Mouse (Mus musculus): ENCODE measurements around the gene Sh2d1a. TPM values are rescaled to one million over a fixed set of nuclear protein-coding genes. Genes with fewer than 3 reads are reported as not detected.

The Sh2d1a gene
- not detected for total RNA-seq (2021)
- long read RNA-seq, experiment 1, result 0 reads
- long read RNA-seq, experiment 2, partial matches to known transcripts, result 1 of 2 reads
- long read RNA-seq, experiment 2, other reads (novel, unspliced or antisense), result 1 of 2 reads

GRCm38 (mm10) chrX:42502291-42503043 lies at the start of gene Sh2d1a:
Gene Sh2d1a, plus strand, starts transcription at chrX:42502453.
- H3K4me3 ChIP-seq, result no peak within 1 kb of the TSS
- no peak for DNase-seq (ENCODE audit: low spot score in 2 of 2)
- no peak for TF ChIP-seq CTCF (conservative IDR thresholded peaks at IDR 0.05)
- no peak within 1 kb of the TSS for H3K27ac ChIP-seq

GRCm38 (mm10) chrX:42453001-42453400 lies 49.3 kb upstream of the Sh2d1a start:
- no peak for TF ChIP-seq CTCF (conservative IDR thresholded peaks at IDR 0.05)
- DNase-seq (ENCODE audit: low spot score in 2 of 2), result no peak
- no peak overlapping the region for H3K27ac ChIP-seq
- no peak overlapping the region for H3K4me3 ChIP-seq

- H3K27ac ChIP-seq, result no peak overlapping the region
- DNase-seq (ENCODE audit: low spot score in 2 of 2), result no peak
- no peak for TF ChIP-seq CTCF (conservative IDR thresholded peaks at IDR 0.05)
- no peak overlapping the region for H3K4me3 ChIP-seq
These were observed 47.7 kb upstream of the Sh2d1a start for GRCm38 (mm10) chrX:42454533-42454932.

- TF ChIP-seq CTCF (conservative IDR thresholded peaks at IDR 0.05), result no peak
- no peak within 1 kb of the TSS for H3K4me3 ChIP-seq
- DNase-seq (ENCODE audit: low spot score in 2 of 2), result no peak
These were observed 12.8 kb upstream of the Sh2d1a start, which contains the start of gene Tex13c2 for GRCm38 (mm10) chrX:42489446-42489845. Gene Tex13c2, plus strand, starts transcription at chrX:42489691.

GRCm38 (mm10) chrX:42490336-42490735 lies 11.9 kb upstream of the Sh2d1a start:
- DNase-seq (ENCODE audit: low spot score in 2 of 2), result peak; percentile 1 to 10
- Histone ChIP-seq H3K27ac (no peak overlapping the region), H3K4me3 (no peak overlapping the region)
- no peak for TF ChIP-seq CTCF (conservative IDR thresholded peaks at IDR 0.05)

More at GRCm38 (mm10) chrX:42489446-42489845, 12.8 kb upstream of the Sh2d1a start, which contains the start of gene Tex13c2:
- H3K27ac ChIP-seq, result no peak within 1 kb of the TSS

GRCm38 (mm10) chrX:42500538-42500937 lies 1.7 kb upstream of the Sh2d1a start:
- H3K4me3 ChIP-seq, result no peak overlapping the region
- no peak for DNase-seq (ENCODE audit: low spot score in 2 of 2)
- H3K27ac ChIP-seq, result no peak overlapping the region
- TF ChIP-seq CTCF (conservative IDR thresholded peaks at IDR 0.05), result no peak

GRCm38 (mm10) chrX:42511105-42511504 lies 8.9 kb downstream of the Sh2d1a start:
- no peak for DNase-seq (ENCODE audit: low spot score in 2 of 2)

GRCm38 (mm10) chrX:42512567-42512966 lies 10.3 kb downstream of the Sh2d1a start:
- DNase-seq (ENCODE audit: low spot score in 2 of 2), result no peak
- H3K4me3 ChIP-seq, result no peak overlapping the region

More at GRCm38 (mm10) chrX:42511105-42511504, 8.9 kb downstream of the Sh2d1a start:
- no peak for TF ChIP-seq CTCF (conservative IDR thresholded peaks at IDR 0.05)
- Histone ChIP-seq H3K4me3 (no peak overlapping the region), H3K27ac (no peak overlapping the region)

GRCm38 (mm10) chrX:42522868-42523267 lies 20.6 kb downstream of the Sh2d1a start:
- Histone ChIP-seq H3K27ac (no peak overlapping the region), H3K4me3 (no peak overlapping the region)
- no peak for TF ChIP-seq CTCF (conservative IDR thresholded peaks at IDR 0.05)
- no peak for DNase-seq (ENCODE audit: low spot score in 2 of 2)

More at GRCm38 (mm10) chrX:42512567-42512966, 10.3 kb downstream of the Sh2d1a start:
- TF ChIP-seq CTCF (conservative IDR thresholded peaks at IDR 0.05), result peak; percentile 49
- no peak overlapping the region for H3K27ac ChIP-seq

GRCm38 (mm10) chrX:42530703-42531102 lies 28.4 kb downstream of the Sh2d1a start:
- TF ChIP-seq CTCF (conservative IDR thresholded peaks at IDR 0.05), result no peak
- DNase-seq (ENCODE audit: low spot score in 2 of 2), result peak; percentile 17 to 26

GRCm38 (mm10) chrX:42540030-42540755 lies 37.9 kb downstream of the Sh2d1a start:
- H3K27ac ChIP-seq, result peak overlapping the region; percentile 87
- no peak for TF ChIP-seq CTCF (conservative IDR thresholded peaks at IDR 0.05)
- H3K4me3 ChIP-seq, result peak overlapping the region; percentile 51
- DNase-seq (ENCODE audit: low spot score in 2 of 2), result peak; percentile 53 to 58

More at GRCm38 (mm10) chrX:42530703-42531102, 28.4 kb downstream of the Sh2d1a start:
- H3K27ac ChIP-seq, result peak overlapping the region; percentile 51; the same call in 1 of the 2 replicates
- H3K4me3 ChIP-seq, result no peak overlapping the region

GRCm38 (mm10) chrX:42540756-42541053 lies 38.5 kb downstream of the Sh2d1a start:
- peak overlapping the region; percentile 51 for H3K4me3 ChIP-seq
- peak; percentile 70 for DNase-seq (ENCODE audit: low spot score in 2 of 2)
- H3K27ac ChIP-seq, result peak overlapping the region; percentile 87
- peak; percentile 84 for TF ChIP-seq CTCF (conservative IDR thresholded peaks at IDR 0.05)

- no peak for DNase-seq (ENCODE audit: low spot score in 2 of 2)
- no peak for TF ChIP-seq CTCF (conservative IDR thresholded peaks at IDR 0.05)
- no peak overlapping the region for H3K27ac ChIP-seq
- H3K4me3 ChIP-seq, result no peak overlapping the region
These were observed 42.8 kb downstream of the Sh2d1a start for GRCm38 (mm10) chrX:42545076-42545475.

All from layer of hippocampus, adult 2 months (tissue).